Mouse (Mus musculus) embryonic facial prominence, embryonic 11.5 days (tissue): ENCODE measurements at regions not wholly inside any gene's neighbourhood (a gene's known extent, or its start where the extent isn't known, plus 50 kb on each side); places are given as distances from the start of the nearest gene placed in this dataset.

Experiments
- ATAC-seq: fragments of 200-750 bp; cut with Nextera tagmentation; replicated peaks from 2 replicates; pipeline ENCODE4 v1.8.0; 2017; ENCODE audit warnings: low read depth; ENCODE audit not compliant: insufficient number of reproducible peaks, low FRiP score, low TSS enrichment
- DNase-seq: peaks from one replicate; pipeline ENCODE4 v3.0.0-alpha.2; 2015; ENCODE audit warnings: low spot score
- H3K27ac ChIP-seq: fragments of 300-500 bp; sonication (generic); replicated peaks from 2 replicates; pipeline ENCODE4 v1.5.1; 2014; ENCODE audit warnings: mild to moderate bottlenecking, low read depth, low read length, control low read depth
- H3K27me3 ChIP-seq: fragments of 300-500 bp; sonication (generic); 2 replicates; pipeline ENCODE4 v1.6.1; 2014; ENCODE audit warnings: mild to moderate bottlenecking, low read length, moderate library complexity, mixed read lengths; ENCODE audit not compliant: control insufficient read depth, insufficient read depth
- H3K36me3 ChIP-seq: fragments of 300-500 bp; sonication (generic); replicated peaks from 2 replicates; pipeline ENCODE4 v1.6.1; 2014; ENCODE audit warnings: low read depth, mild to moderate bottlenecking, low read length, moderate library complexity, mixed read lengths; ENCODE audit not compliant: control insufficient read depth, insufficient read depth
- H3K4me1 ChIP-seq: fragments of 300-500 bp; sonication (generic); 2 replicates; pipeline ENCODE4 v1.6.1; 2014; ENCODE audit warnings: low read length, mixed read lengths; ENCODE audit not compliant: control insufficient read depth, insufficient read depth
- H3K4me2 ChIP-seq: fragments of 300-500 bp; sonication (generic); 2 replicates; pipeline ENCODE4 v1.6.1; 2014; ENCODE audit warnings: low read depth, mild to moderate bottlenecking, control low read depth, low read length, moderate library complexity
- H3K4me3 ChIP-seq: fragments of 300-500 bp; sonication (generic); 2 replicates; pipeline ENCODE4 v1.5.1; 2014; ENCODE audit warnings: low read depth, low read length, control low read depth
- H3K9ac ChIP-seq: fragments of 300-500 bp; sonication (generic); replicated peaks from 2 replicates; pipeline ENCODE4 v1.6.1; 2014; ENCODE audit warnings: mild to moderate bottlenecking, control low read depth, low read length
- H3K9me3 ChIP-seq: fragments of 300-500 bp; sonication (generic); replicated peaks from 2 replicates; pipeline ENCODE4 v1.6.1; 2016; ENCODE audit warnings: mild to moderate bottlenecking, low read length, inconsistent platforms, mixed read lengths; ENCODE audit not compliant: control insufficient read depth
- WGBS: fragments of 180-500 bp; shearing (Covaris S2); extraction: QIAGEN DNeasy Blood & Tissue Kit; methylation state at CpG from one replicate; pipeline ENCODE4 v1.1.7; 2014; 5-methylcytosine and 5-hydroxymethylcytosine counted together

DNA sequence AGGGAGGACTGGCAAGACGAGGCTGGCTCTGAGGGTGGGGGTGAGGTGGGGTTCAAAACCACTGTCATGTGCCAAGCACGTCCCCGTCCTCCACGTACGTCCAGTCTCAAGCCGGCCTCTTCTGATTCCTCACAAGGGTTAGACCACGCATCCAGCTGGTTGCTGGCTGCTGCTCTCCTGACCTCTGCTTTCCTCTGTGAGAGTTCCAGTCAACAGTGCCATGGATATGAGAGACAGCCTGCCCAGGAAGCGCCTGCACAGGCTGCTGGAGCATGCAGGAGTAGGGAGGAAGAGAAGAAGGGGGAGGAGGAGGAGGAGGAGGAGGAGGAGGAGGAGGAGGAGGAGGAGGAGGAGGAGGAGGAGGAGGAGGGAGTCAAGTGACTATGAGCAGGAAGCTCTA, 224.6 kb upstream of the Ajap1 start:
- Histone ChIP-seq H3K36me3 (no peaks in the 10 kb centered on the region), H3K27ac (no peak overlapping the region), H3K9me3 (no peaks in the 10 kb centered on the region), H3K4me2 (no peak overlapping the region), H3K4me1 (no peaks in the 10 kb centered on the region), H3K9ac (no peak overlapping the region), H3K4me3 (no peak overlapping the region), H3K27me3 (no peaks in the 10 kb centered on the region)
- no peak for ATAC-seq
- WGBS: 36% methylated on average over 8 of the region's 8 CpGs
- no peak for DNase-seq

DNA sequence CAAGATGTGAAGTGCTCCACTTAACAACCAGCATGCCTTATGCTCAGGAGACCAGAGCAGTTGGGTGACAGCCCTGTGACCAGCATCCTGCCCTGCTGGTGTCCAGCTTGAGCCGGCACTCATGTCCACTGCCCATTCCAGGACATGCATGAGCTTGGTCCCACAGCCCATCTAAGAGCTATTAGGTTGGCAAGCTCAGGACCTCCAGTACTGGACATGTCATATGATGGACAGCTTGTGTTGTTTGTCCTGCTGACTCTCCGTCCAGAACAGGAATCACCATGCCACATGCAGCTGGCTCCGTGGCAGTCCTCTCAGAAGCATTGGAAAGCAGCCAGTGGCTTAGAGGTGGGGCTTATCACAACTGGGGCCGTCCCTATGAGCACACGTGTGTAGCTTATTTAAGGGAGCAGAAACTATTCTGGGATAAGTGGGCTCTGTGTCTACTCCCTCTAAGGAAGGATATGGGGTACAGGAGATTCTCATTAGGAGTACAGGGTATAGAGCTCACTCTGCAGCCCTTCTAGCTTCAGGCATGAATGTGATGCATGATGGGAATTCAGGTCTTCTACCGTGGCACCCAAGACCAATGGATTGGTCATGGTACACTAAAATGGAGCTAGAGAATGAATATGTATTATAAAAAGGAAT, 232.5 kb upstream of the Ajap1 start:
- Histone ChIP-seq H3K27me3 (no peaks in the 10 kb centered on the region), H3K9ac (no peak overlapping the region), H3K4me3 (no peak overlapping the region), H3K36me3 (no peaks in the 10 kb centered on the region), H3K9me3 (no peaks in the 10 kb centered on the region), H3K4me2 (no peak overlapping the region), H3K4me1 (no peaks in the 10 kb centered on the region), H3K27ac (no peak overlapping the region)
- ATAC-seq (peak; percentile 84), DNase-seq (peak; percentile 38)
- 65% methylated on average over 6 of the region's 6 CpGs for WGBS

DNA sequence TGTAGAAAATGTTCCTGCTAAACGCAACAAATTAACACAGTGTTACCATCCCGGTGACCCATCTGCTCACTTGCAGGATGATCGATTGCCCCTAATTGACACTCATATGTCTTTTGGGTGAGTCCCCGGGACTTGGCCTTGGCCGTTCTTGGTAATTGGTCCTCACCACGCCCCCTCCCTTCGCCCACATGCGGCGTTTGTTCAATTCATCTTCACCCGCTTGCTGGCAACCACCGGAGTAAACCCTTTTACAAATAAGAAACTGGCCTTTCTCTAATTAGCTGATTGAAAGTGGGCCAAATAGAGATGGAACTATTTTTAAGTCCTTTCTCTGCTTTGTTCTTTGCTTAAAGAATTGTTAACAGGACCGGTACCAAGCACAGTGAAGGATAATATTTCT, 234.7 kb upstream of the Ajap1 start:
- Histone ChIP-seq H3K4me2 (no peak overlapping the region), H3K27me3 (no peaks in the 10 kb centered on the region), H3K36me3 (no peaks in the 10 kb centered on the region), H3K27ac (no peak overlapping the region), H3K4me3 (no peak overlapping the region), H3K9ac (no peak overlapping the region), H3K4me1 (no peaks in the 10 kb centered on the region), H3K9me3 (no peaks in the 10 kb centered on the region)
- DNase-seq: no peak
- no peak for ATAC-seq
- 87% methylated on average over 12 of the region's 12 CpGs for WGBS

DNA sequence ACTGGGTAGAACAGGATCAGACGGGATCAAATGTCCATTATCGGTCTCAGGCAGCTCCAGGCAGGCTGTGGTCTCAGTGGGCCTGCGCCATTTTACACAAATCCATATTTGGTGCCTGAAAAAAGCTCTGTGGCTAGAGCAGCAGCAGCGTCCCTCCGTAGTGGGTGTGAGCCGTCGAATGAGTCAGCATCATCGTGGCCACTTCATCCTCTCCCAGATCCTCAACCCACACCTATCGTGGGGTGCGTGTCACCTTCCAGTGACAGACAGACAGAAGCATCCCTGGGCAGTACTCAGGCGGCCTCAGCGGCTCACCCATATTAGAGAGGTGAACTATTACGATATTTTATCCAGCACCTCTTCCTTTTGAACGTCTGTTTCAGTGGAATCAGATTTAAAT, 233.0 kb upstream of the A430005L14Rik start:
- ATAC-seq: no peak
- Histone ChIP-seq H3K4me2 (no peak overlapping the region), H3K4me1 (no peaks in the 10 kb centered on the region), H3K9ac (no peak overlapping the region), H3K4me3 (no peak overlapping the region), H3K36me3 (no peaks in the 10 kb centered on the region), H3K9me3 (no peaks in the 10 kb centered on the region), H3K27ac (no peak overlapping the region), H3K27me3 (no peaks in the 10 kb centered on the region)
- DNase-seq: no peak
- 86% methylated on average over 14 of the region's 14 CpGs for WGBS

DNA sequence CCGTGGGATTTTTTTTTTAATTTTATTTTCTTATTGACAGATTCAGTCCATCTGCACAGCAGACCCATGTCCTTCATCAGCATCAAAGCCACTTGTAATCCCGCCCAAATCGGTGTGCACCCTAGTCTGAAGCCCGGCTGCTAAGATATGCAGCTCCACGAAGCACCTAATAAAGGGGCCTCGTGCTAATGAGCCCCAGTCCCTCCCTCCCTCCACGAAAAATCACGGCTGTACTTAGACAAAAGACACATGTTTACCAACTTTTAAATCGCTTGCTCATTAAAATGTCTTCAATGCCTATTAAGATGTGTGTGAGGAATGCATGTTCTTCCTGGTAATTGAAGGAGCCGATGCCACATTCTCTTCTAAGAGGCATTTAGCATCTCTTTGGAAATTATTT, 229.8 kb upstream of the A430005L14Rik start:
- no peak overlapping the region for H3K4me2 ChIP-seq
- H3K4me3 ChIP-seq: no peak overlapping the region
- 69% methylated on average over 10 of the region's 10 CpGs for WGBS
- no peaks in the 10 kb centered on the region for H3K4me1 ChIP-seq
- no peak overlapping the region for H3K27ac ChIP-seq
- H3K27me3 ChIP-seq: no peaks in the 10 kb centered on the region
- H3K36me3 ChIP-seq: no peaks in the 10 kb centered on the region
- no peaks in the 10 kb centered on the region for H3K9me3 ChIP-seq
- ATAC-seq: no peak
- H3K9ac ChIP-seq: no peak overlapping the region
- no peak for DNase-seq

DNA sequence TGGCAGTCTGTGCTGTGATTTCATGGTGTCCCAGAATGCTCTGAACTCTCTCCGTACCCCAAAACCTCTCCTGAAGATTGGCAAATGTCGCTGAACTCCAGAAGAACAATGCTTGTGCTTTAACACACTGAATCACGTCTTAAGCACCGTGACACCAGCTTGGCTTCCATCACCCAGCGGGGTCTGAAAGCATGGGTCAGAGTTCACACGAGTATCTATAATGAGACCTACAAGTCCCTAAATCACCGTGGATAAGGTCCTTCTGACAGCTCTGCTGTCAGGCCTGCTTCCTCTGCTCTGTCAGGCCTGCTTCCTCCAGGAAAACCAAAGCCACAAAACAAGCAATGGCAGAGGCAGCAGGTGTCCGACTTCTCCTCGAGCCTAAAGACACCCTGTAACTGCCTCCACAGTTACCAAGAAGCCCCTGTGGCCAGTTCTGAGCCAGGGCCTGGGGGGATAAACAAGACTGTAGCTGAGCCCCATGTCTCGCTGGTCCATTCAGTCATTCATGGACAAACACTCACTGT, 229.1 kb upstream of the A430005L14Rik start:
- DNase-seq (no peak), ATAC-seq (no peak)
- H3K36me3 ChIP-seq: no peaks in the 10 kb centered on the region
- no peak overlapping the region for H3K4me3 ChIP-seq
- H3K27me3 ChIP-seq: no peaks in the 10 kb centered on the region
- H3K4me2 ChIP-seq: no peak overlapping the region
- H3K9ac ChIP-seq: no peak overlapping the region
- H3K27ac ChIP-seq: no peak overlapping the region
- no peaks in the 10 kb centered on the region for H3K4me1 ChIP-seq
- WGBS: 38% methylated on average over 10 of the region's 10 CpGs
- no peaks in the 10 kb centered on the region for H3K9me3 ChIP-seq

DNA sequence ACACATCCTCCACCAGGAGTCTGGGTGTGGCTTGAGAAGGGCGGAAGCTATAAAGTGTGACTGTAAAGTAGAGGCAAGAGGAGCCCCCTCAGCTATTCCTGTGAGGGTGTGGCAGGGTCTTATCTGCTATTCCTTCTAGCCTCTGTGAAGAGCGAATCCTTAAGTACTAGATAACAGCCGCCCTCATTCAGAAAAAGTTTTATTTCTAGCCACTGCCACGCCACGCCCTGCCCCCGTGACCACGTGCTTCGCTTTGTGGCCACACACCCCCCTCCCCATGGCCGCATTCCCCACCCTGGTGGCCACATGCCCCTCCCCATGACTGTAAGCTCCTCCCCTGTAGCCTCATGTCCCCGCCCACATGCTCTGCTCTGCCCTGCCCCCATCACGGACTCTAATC, 218.9 kb upstream of the A430005L14Rik start:
- ATAC-seq (no peak), DNase-seq (no peak)
- no peaks in the 10 kb centered on the region for H3K27me3 ChIP-seq
- WGBS: 90% methylated on average over 11 of the region's 11 CpGs
- no peaks in the 10 kb centered on the region for H3K9me3 ChIP-seq
- H3K4me2 ChIP-seq: no peak overlapping the region
- H3K9ac ChIP-seq: no peak overlapping the region
- no peaks in the 10 kb centered on the region for H3K4me1 ChIP-seq
- H3K4me3 ChIP-seq: no peak overlapping the region
- no peaks in the 10 kb centered on the region for H3K36me3 ChIP-seq
- no peak overlapping the region for H3K27ac ChIP-seq

DNA sequence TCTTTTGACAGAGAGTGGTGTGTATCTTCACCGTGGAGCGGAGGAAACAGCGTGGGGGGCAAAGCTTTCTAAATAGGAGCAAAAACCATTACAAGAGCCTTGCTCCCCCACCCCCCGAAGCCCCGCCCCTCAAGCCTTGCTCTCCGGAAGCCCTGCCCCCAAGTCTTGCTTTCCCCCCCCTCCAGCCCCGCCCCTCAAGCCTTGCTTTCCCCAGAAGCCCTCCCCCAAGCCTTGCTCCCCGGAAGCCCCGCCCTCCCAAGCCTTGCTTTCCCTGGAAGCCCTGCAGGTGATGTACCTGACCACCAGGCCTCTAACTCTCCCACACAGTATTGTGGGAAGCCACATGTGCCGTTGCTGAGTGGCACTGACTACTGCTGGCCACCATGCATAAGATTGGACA, 214.8 kb upstream of the A430005L14Rik start:
- Histone ChIP-seq H3K36me3 (no peaks in the 10 kb centered on the region), H3K4me3 (no peak overlapping the region), H3K4me2 (no peak overlapping the region), H3K9ac (no peak overlapping the region), H3K4me1 (no peaks in the 10 kb centered on the region), H3K9me3 (no peaks in the 10 kb centered on the region), H3K27me3 (no peaks in the 10 kb centered on the region), H3K27ac (no peak overlapping the region)
- DNase-seq: no peak
- ATAC-seq: no peak
- WGBS: 87% methylated on average over 10 of the region's 10 CpGs
